Mouse (Mus musculus): ENCODE measurements around the gene Zfp316.

The Zfp316 gene

DNA sequence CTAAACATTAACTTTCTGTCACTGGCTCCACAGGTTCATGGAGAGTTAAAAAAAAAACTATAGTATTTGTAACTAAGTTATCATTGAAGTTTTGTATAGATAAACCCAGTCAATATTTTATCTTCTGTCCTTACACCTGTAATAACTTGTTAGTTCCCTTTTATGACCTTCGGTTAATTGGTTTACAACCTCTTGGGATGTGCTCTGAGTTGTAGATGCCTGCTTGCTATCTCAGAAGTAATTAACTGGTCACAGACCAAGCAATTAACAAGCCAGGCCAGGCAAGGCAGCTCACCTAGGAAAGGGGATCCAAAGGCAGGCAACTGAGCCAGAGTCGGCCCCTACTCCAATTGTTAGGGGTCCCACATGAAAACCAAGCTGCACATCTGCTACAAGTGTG is 56.0 kb downstream of the Zfp316 start:
- no peak for DNase-seq

DNA sequence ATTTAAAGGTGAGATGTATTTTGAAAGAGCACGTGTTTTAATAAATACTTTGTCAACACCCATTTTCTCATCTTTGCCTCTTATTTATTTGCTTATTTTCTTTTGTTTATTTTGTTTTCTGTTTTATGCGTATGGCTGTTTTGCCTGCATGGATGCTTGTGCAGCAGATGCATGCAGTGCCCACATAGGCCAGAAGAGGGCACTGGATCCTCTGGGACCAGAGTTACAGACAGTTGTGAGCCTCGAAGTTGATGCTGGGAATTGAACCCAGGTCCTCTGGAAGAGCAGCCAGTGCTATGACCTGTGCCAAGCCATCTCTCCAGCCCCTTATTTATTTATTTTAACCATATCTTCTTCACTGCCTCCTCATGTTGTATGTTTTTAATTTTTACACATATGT is 64.8 kb downstream of the Zfp316 start:
- no peak for DNase-seq
